ENCODE assay signal across 31 mouse cellular contexts in genomic region chr11:79990120-79990519, GRCm38 (mm10).
"Had no signal": no experiment of that assay in that cellular context is flagged by ENCODE, and none has a peak within 500 bp of the region (broad histone marks: within the 10 kb centered on the region; RNA-seq: fewer than 3 reads in every experiment).

No protein-coding gene starts in this region.

- H3K27ac ChIP-seq: heart, embryonic 10.5 days; heart, embryonic 13.5 days; heart, embryonic 15.5 days; hindbrain, embryonic 12.5 days; hindbrain, embryonic 13.5 days; hindbrain, embryonic 14.5 days; hindbrain, embryonic 15.5 days; hindbrain, postnatal 0 days; intestine, embryonic 15.5 days; kidney, embryonic 15.5 days; kidney, postnatal 0 days; layer of hippocampus, adult 2 months; left cerebral cortex, adult 2 months had no signal

- H3K4me1 ChIP-seq: hindbrain, embryonic 12.5 days; intestine, embryonic 15.5 days had no signal

- H3K27me3 ChIP-seq: heart, embryonic 12.5 days; heart, embryonic 13.5 days; heart, embryonic 15.5 days; hindbrain, embryonic 12.5 days; hindbrain, embryonic 13.5 days; hindbrain, embryonic 15.5 days; intestine, embryonic 15.5 days; kidney, embryonic 15.5 days had no signal

- H3K36me3 ChIP-seq: heart, embryonic 10.5 days; heart, embryonic 12.5 days; heart, embryonic 13.5 days; heart, embryonic 15.5 days; hindbrain, embryonic 12.5 days; hindbrain, embryonic 13.5 days; hindbrain, embryonic 15.5 days; intestine, embryonic 15.5 days; kidney, embryonic 15.5 days had no signal

- DNase-seq: heart, postnatal 10 days; heart, postnatal 14 days; heart, postnatal 36 days; heart, postnatal 4 days; kidney, adult 11 months; kidney, adult 18-20 months; kidney, adult 2 months; kidney, adult 8-10 months; kidney, adult 9 months; kidney, postnatal 10 days; kidney, postnatal 14 days; kidney, postnatal 25 days; kidney, postnatal 36 days; kidney, postnatal 4 days; layer of hippocampus, adult 9-11 months; layer of hippocampus, postnatal 36 days had no signal

- H3K4me2 ChIP-seq: heart, embryonic 11.5 days; heart, embryonic 12.5 days; heart, embryonic 13.5 days; heart, embryonic 15.5 days; hindbrain, embryonic 12.5 days; hindbrain, embryonic 13.5 days; hindbrain, embryonic 14.5 days; hindbrain, embryonic 15.5 days; intestine, embryonic 15.5 days; kidney, embryonic 15.5 days had no signal

- H3K9ac ChIP-seq: heart, embryonic 12.5 days; heart, embryonic 13.5 days; heart, embryonic 15.5 days; hindbrain, embryonic 12.5 days; hindbrain, embryonic 13.5 days; hindbrain, embryonic 14.5 days; hindbrain, embryonic 15.5 days; intestine, embryonic 15.5 days; kidney, embryonic 15.5 days had no signal

- H3K9me3 ChIP-seq: heart, embryonic 10.5 days; heart, embryonic 12.5 days; heart, embryonic 13.5 days; heart, embryonic 15.5 days; hindbrain, embryonic 12.5 days; hindbrain, embryonic 13.5 days; hindbrain, embryonic 15.5 days; intestine, embryonic 15.5 days; kidney, embryonic 15.5 days had no signal

- H3K4me3 ChIP-seq: heart, embryonic 10.5 days; heart, embryonic 12.5 days; heart, embryonic 13.5 days; heart, embryonic 15.5 days; hindbrain, embryonic 12.5 days; hindbrain, embryonic 13.5 days; hindbrain, embryonic 15.5 days; intestine, embryonic 15.5 days; kidney, embryonic 15.5 days; layer of hippocampus, adult 2 months; left cerebral cortex, adult 2 months had no signal
